Mouse (Mus musculus): ENCODE results near the gene Cox14. TPM values are rescaled to one million over a fixed set of nuclear protein-coding genes. Genes with fewer than 3 reads are reported as not detected.

The Cox14 gene
- polyA plus RNA-seq, 1 experiment = 50.5 TPM

DNA sequence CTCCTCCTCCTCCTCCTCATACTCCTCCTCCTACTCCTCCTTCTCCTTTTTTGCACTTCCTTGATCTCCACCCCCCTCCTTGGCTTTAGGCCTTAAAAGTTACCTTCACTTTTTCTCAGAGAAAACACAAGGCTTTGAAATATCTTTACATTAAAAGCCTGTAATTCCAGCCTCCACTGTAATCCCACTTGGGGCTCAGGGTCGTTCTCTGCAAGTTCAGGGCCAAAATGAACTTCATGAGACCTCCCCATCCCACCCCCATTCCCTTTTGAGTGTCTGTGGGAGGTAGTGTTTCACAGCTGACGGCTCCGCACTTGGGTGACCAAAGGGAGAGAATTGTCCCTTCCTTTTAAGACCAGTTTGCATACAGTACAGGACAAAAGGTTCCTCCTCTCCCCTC, 47.5 kb downstream of the Cox14 start:
- Histone ChIP-seq H3K36me3 (ENCODE audit: control insufficient read depth, insufficient read depth, low read length) (no peaks in the 10 kb centered on the region), H3K27ac (ENCODE audit: control insufficient read depth, insufficient read depth, low read depth, low read length) (no peak overlapping the region), H3K27me3 (ENCODE audit: control insufficient read depth, insufficient read depth, low read length) (no peaks in the 10 kb centered on the region), H3K4me1 (ENCODE audit: control insufficient read depth, insufficient read depth, low read length) (peaks cover 9% of the 10 kb centered on the region), H3K4me3 (ENCODE audit: control insufficient read depth, low read depth, low read length) (no peak overlapping the region)
- TF ChIP-seq CTCF (IDR thresholded peaks at IDR 0.05; ENCODE audit: control insufficient read depth, insufficient read depth, insufficient replicate concordance, low read depth, low read length) (no peak), POLR2A (IDR thresholded peaks at IDR 0.05; ENCODE audit: control insufficient read depth, low read depth, low read length) (no peak)

Other genes starting within 250 kb of the Cox14 start
- gene Faim2, start 197.5 kb upstream of the Cox14 start, polyA plus RNA-seq (2012; rRNA removed) = 0.19 and 0.72 TPM in 2 replicates
- 13.8 and 16.9 TPM in 2 replicates for gene Aqp2, start 146.6 kb upstream of the Cox14 start, polyA plus RNA-seq (2012; rRNA removed)
- 1.1 and 1.6 TPM in 2 replicates for gene Aqp5, start 134.8 kb upstream of the Cox14 start, polyA plus RNA-seq (2012; rRNA removed)
- gene Aqp6, start 124.2 kb upstream of the Cox14 start, polyA plus RNA-seq (2012; rRNA removed) = not detected in 2 replicates
- 41.2 and 45.7 TPM in 2 replicates for gene Racgap1, start 74.0 kb upstream of the Cox14 start, polyA plus RNA-seq (2012; rRNA removed)
- gene Asic1, start 55.2 kb upstream of the Cox14 start, polyA plus RNA-seq (2012; rRNA removed) = 0.07 and 0.16 TPM in 2 replicates
- 26.3 and 30.9 TPM in 2 replicates for gene Smarcd1, start 23.5 kb upstream of the Cox14 start, polyA plus RNA-seq (2012; rRNA removed)
- not detected in 2 replicates for gene Gm17349, start 20.1 kb upstream of the Cox14 start, polyA plus RNA-seq (2012; rRNA removed)
- gene Gpd1, start 8.1 kb upstream of the Cox14 start, polyA plus RNA-seq (2012; rRNA removed) = 16.6 and 16.9 TPM in 2 replicates
- 19.4 and 23.4 TPM in 2 replicates for gene Cers5, start 47.3 kb downstream of the Cox14 start, polyA plus RNA-seq (2012; rRNA removed)
- 3.8 and 4.1 TPM in 2 replicates for gene Lima1, start 149.8 kb downstream of the Cox14 start, polyA plus RNA-seq (2012; rRNA removed)
- gene Fam186a, start 241.4 kb downstream of the Cox14 start, polyA plus RNA-seq (2012; rRNA removed) = 65.1 and 69.6 TPM in 2 replicates
- gene Larp4, start 244.4 kb downstream of the Cox14 start, polyA plus RNA-seq (2012; rRNA removed) = 30.1 and 37.9 TPM in 2 replicates

Measured in testis, adult 2 months (tissue).